Mouse (Mus musculus): ENCODE data around the gene Acsl3. TPM values are rescaled to one million over a fixed set of nuclear protein-coding genes. Genes with fewer than 3 reads are reported as not detected.

The Acsl3 gene
- polyA plus RNA-seq, 2 experiments = 39.7 to 64.8 TPM

GRCm38 (mm10) chr1:78664326-78664725 lies 6.7 kb downstream of the Acsl3 start:
- H3K4me3 ChIP-seq (replicated peaks; ENCODE audit: low read length) = no peak overlapping the region
- no peak for TF ChIP-seq POLR2A (IDR thresholded peaks at IDR 0.05; ENCODE audit: borderline replicate concordance, extremely low read depth, insufficient read depth, insufficient read length)
- no peaks in the 10 kb centered on the region for H3K27me3 ChIP-seq (ENCODE audit: control insufficient read depth, insufficient read depth, low read length)
- H3K4me1 ChIP-seq (ENCODE audit: control insufficient read depth, insufficient read depth, low read length) = peaks cover 9% of the 10 kb centered on the region
- H3K9me3 ChIP-seq (ENCODE audit: control insufficient read depth, low read length) = no peaks in the 10 kb centered on the region
- 86% methylated on average over 4 of the region's 4 CpGs for WGBS
- no peak overlapping the region for H3K4me2 ChIP-seq (replicated peaks; ENCODE audit: low read depth, low read length, severe bottlenecking)
- H3K27ac ChIP-seq (replicated peaks; ENCODE audit: low read depth, low read length) = no peak overlapping the region
- no peak for ATAC-seq (ENCODE audit: low FRiP score, low read depth)
- no peak overlapping the region for H3K9ac ChIP-seq (ENCODE audit: low read depth, low read length, severe bottlenecking)
- H3K36me3 ChIP-seq (ENCODE audit: control insufficient read depth, insufficient read depth, low read length) = peaks cover 45% of the 10 kb centered on the region
- no peak for DNase-seq (ENCODE audit: low spot score)

GRCm38 (mm10) chr1:78665954-78666499 lies 8.4 kb downstream of the Acsl3 start:
- WGBS = 98% methylated on average over 9 of the region's 9 CpGs
- no peaks in the 10 kb centered on the region for H3K9me3 ChIP-seq (ENCODE audit: control insufficient read depth, low read length)
- no peak for TF ChIP-seq POLR2A (IDR thresholded peaks at IDR 0.05; ENCODE audit: borderline replicate concordance, extremely low read depth, insufficient read depth, insufficient read length)
- peaks cover 49% of the 10 kb centered on the region for H3K36me3 ChIP-seq (ENCODE audit: control insufficient read depth, insufficient read depth, low read length)
- no peak overlapping the region for H3K4me2 ChIP-seq (replicated peaks; ENCODE audit: low read depth, low read length, severe bottlenecking)
- no peaks in the 10 kb centered on the region for H3K27me3 ChIP-seq (ENCODE audit: control insufficient read depth, insufficient read depth, low read length)
- no peak overlapping the region for H3K27ac ChIP-seq (replicated peaks; ENCODE audit: low read depth, low read length)
- no peak for DNase-seq (ENCODE audit: low spot score)
- no peak overlapping the region for H3K9ac ChIP-seq (ENCODE audit: low read depth, low read length, severe bottlenecking)
- no peak overlapping the region for H3K4me3 ChIP-seq (replicated peaks; ENCODE audit: low read length)
- ATAC-seq (ENCODE audit: low FRiP score, low read depth) = no peak
- H3K4me1 ChIP-seq (ENCODE audit: control insufficient read depth, insufficient read depth, low read length) = 0 out of 2 replicates have a peak, but pooled peaks cover 2% of the 10 kb centered on the region

- ATAC-seq (ENCODE audit: low FRiP score, low read depth) (no peak), DNase-seq (ENCODE audit: low spot score) (no peak)
- Histone ChIP-seq H3K9me3 (ENCODE audit: control insufficient read depth, low read length) (no peaks in the 10 kb centered on the region), H3K4me2 (replicated peaks; ENCODE audit: low read depth, low read length, severe bottlenecking) (no peak overlapping the region), H3K9ac (ENCODE audit: low read depth, low read length, severe bottlenecking) (no peak overlapping the region), H3K27me3 (ENCODE audit: control insufficient read depth, insufficient read depth, low read length) (no peaks in the 10 kb centered on the region), H3K27ac (replicated peaks; ENCODE audit: low read depth, low read length) (no peak overlapping the region), H3K4me3 (replicated peaks; ENCODE audit: low read length) (no peak overlapping the region), H3K4me1 (ENCODE audit: control insufficient read depth, insufficient read depth, low read length) (no peaks in the 10 kb centered on the region), H3K36me3 (ENCODE audit: control insufficient read depth, insufficient read depth, low read length) (peaks cover 49% of the 10 kb centered on the region)
- TF ChIP-seq POLR2A (IDR thresholded peaks at IDR 0.05; ENCODE audit: borderline replicate concordance, extremely low read depth, insufficient read depth, insufficient read length) = no peak
- WGBS = 93% methylated on average over 1 of the region's 1 CpGs
Observed at GRCm38 (mm10) chr1:78666585-78666984, 9.0 kb downstream of the Acsl3 start.

GRCm38 (mm10) chr1:78682291-78682690 lies 24.7 kb downstream of the Acsl3 start:
- DNase-seq (ENCODE audit: low spot score) (no peak), ATAC-seq (ENCODE audit: low FRiP score, low read depth) (no peak)
- Histone ChIP-seq H3K27ac (replicated peaks; ENCODE audit: low read depth, low read length) (no peak overlapping the region), H3K4me2 (replicated peaks; ENCODE audit: low read depth, low read length, severe bottlenecking) (no peak overlapping the region), H3K4me3 (replicated peaks; ENCODE audit: low read length) (no peak overlapping the region), H3K9ac (ENCODE audit: low read depth, low read length, severe bottlenecking) (no peak overlapping the region), H3K4me1 (ENCODE audit: control insufficient read depth, insufficient read depth, low read length) (no peaks in the 10 kb centered on the region), H3K9me3 (ENCODE audit: control insufficient read depth, low read length) (no peaks in the 10 kb centered on the region), H3K36me3 (ENCODE audit: control insufficient read depth, insufficient read depth, low read length) (peaks cover 15% of the 10 kb centered on the region), H3K27me3 (ENCODE audit: control insufficient read depth, insufficient read depth, low read length) (no peaks in the 10 kb centered on the region)
- WGBS = 88% methylated on average over 3 of the region's 3 CpGs
- TF ChIP-seq POLR2A (IDR thresholded peaks at IDR 0.05; ENCODE audit: borderline replicate concordance, extremely low read depth, insufficient read depth, insufficient read length) = no peak

- H3K36me3 ChIP-seq (ENCODE audit: control insufficient read depth, insufficient read depth, low read length) = peaks cover 27% of the 10 kb centered on the region
- H3K27me3 ChIP-seq (ENCODE audit: control insufficient read depth, insufficient read depth, low read length) = no peaks in the 10 kb centered on the region
- TF ChIP-seq POLR2A (IDR thresholded peaks at IDR 0.05; ENCODE audit: borderline replicate concordance, extremely low read depth, insufficient read depth, insufficient read length) = no peak
- H3K4me2 ChIP-seq (replicated peaks; ENCODE audit: low read depth, low read length, severe bottlenecking) = no peak overlapping the region
- no peak overlapping the region for H3K9ac ChIP-seq (ENCODE audit: low read depth, low read length, severe bottlenecking)
- H3K4me1 ChIP-seq (ENCODE audit: control insufficient read depth, insufficient read depth, low read length) = no peaks in the 10 kb centered on the region
- no peak for DNase-seq (ENCODE audit: low spot score)
- no peak for ATAC-seq (ENCODE audit: low FRiP score, low read depth)
- no peaks in the 10 kb centered on the region for H3K9me3 ChIP-seq (ENCODE audit: control insufficient read depth, low read length)
- no peak overlapping the region for H3K27ac ChIP-seq (replicated peaks; ENCODE audit: low read depth, low read length)
- 74% methylated on average over 8 of the region's 8 CpGs for WGBS
- no peak overlapping the region for H3K4me3 ChIP-seq (replicated peaks; ENCODE audit: low read length)
Observed at GRCm38 (mm10) chr1:78684128-78684527, 26.5 kb downstream of the Acsl3 start.

GRCm38 (mm10) chr1:78686872-78687271 lies 29.2 kb downstream of the Acsl3 start:
- no peak overlapping the region for H3K9ac ChIP-seq (ENCODE audit: low read depth, low read length, severe bottlenecking)
- no peak for TF ChIP-seq POLR2A (IDR thresholded peaks at IDR 0.05; ENCODE audit: borderline replicate concordance, extremely low read depth, insufficient read depth, insufficient read length)
- H3K9me3 ChIP-seq (ENCODE audit: control insufficient read depth, low read length) = no peaks in the 10 kb centered on the region
- H3K4me3 ChIP-seq (replicated peaks; ENCODE audit: low read length) = no peak overlapping the region
- DNase-seq (ENCODE audit: low spot score) (no peak), ATAC-seq (ENCODE audit: low FRiP score, low read depth) (no peak)
- H3K27me3 ChIP-seq (ENCODE audit: control insufficient read depth, insufficient read depth, low read length) = no peaks in the 10 kb centered on the region
- no peaks in the 10 kb centered on the region for H3K4me1 ChIP-seq (ENCODE audit: control insufficient read depth, insufficient read depth, low read length)
- peaks cover 32% of the 10 kb centered on the region for H3K36me3 ChIP-seq (ENCODE audit: control insufficient read depth, insufficient read depth, low read length)
- H3K4me2 ChIP-seq (replicated peaks; ENCODE audit: low read depth, low read length, severe bottlenecking) = no peak overlapping the region
- no peak overlapping the region for H3K27ac ChIP-seq (replicated peaks; ENCODE audit: low read depth, low read length)

Data from limb, embryonic 14.5 days (tissue).